Mouse (Mus musculus): ENCODE measurements at regions not wholly inside any gene's neighbourhood (a gene's known extent, or its start where the extent isn't known, plus 50 kb on each side); places are given as distances from the start of the nearest gene placed in this dataset.

GRCm38 (mm10) chr16:65250426-65250825 is 144.8 kb upstream of the Htr1f start:
- H3K27ac ChIP-seq (ENCODE audit: low read length): no peak overlapping the region
- WGBS: 100% methylated on average over 1 of the region's 1 CpGs
- H3K4me3 ChIP-seq (ENCODE audit: low read depth, low read length): no peak overlapping the region
- H3K4me1 ChIP-seq (ENCODE audit: control insufficient read depth, insufficient read depth, low read length): no peaks in the 10 kb centered on the region
- ATAC-seq: no peak
- H3K4me2 ChIP-seq (ENCODE audit: low read length): no peak overlapping the region
- H3K9me3 ChIP-seq (replicated peaks; ENCODE audit: control insufficient read depth, low read length, poor library complexity, severe bottlenecking): 0 out of 2 replicates have a peak, but pooled peaks cover 2% of the 10 kb centered on the region
- H3K36me3 ChIP-seq (ENCODE audit: control insufficient read depth, insufficient read depth, low read length): no peaks in the 10 kb centered on the region
- no peaks in the 10 kb centered on the region for H3K27me3 ChIP-seq (ENCODE audit: control insufficient read depth, insufficient read depth, low read depth, low read length)
- no peak overlapping the region for H3K9ac ChIP-seq (ENCODE audit: low read depth, low read length)

- H3K9me3 ChIP-seq (replicated peaks; ENCODE audit: control insufficient read depth, low read length, poor library complexity, severe bottlenecking): 0 out of 2 replicates have a peak, but pooled peaks cover 2% of the 10 kb centered on the region
- no peak overlapping the region for H3K27ac ChIP-seq (ENCODE audit: low read length)
- no peak overlapping the region for H3K9ac ChIP-seq (ENCODE audit: low read depth, low read length)
- H3K36me3 ChIP-seq (ENCODE audit: control insufficient read depth, insufficient read depth, low read length): no peaks in the 10 kb centered on the region
- WGBS: 85% methylated on average over 3 of the region's 3 CpGs
- no peaks in the 10 kb centered on the region for H3K4me1 ChIP-seq (ENCODE audit: control insufficient read depth, insufficient read depth, low read length)
- H3K4me3 ChIP-seq (ENCODE audit: low read depth, low read length): no peak overlapping the region
- H3K4me2 ChIP-seq (ENCODE audit: low read length): no peak overlapping the region
- no peak for ATAC-seq
- no peaks in the 10 kb centered on the region for H3K27me3 ChIP-seq (ENCODE audit: control insufficient read depth, insufficient read depth, low read depth, low read length)
These were observed 141.8 kb upstream of the Htr1f start for GRCm38 (mm10) chr16:65247475-65247874.

- Histone ChIP-seq H3K4me3 (ENCODE audit: low read depth, low read length) (no peak overlapping the region), H3K4me1 (ENCODE audit: control insufficient read depth, insufficient read depth, low read length) (no peaks in the 10 kb centered on the region), H3K9ac (ENCODE audit: low read depth, low read length) (no peak overlapping the region), H3K27me3 (ENCODE audit: control insufficient read depth, insufficient read depth, low read depth, low read length) (no peaks in the 10 kb centered on the region), H3K27ac (ENCODE audit: low read length) (no peak overlapping the region), H3K9me3 (replicated peaks; ENCODE audit: control insufficient read depth, low read length, poor library complexity, severe bottlenecking) (no peaks in the 10 kb centered on the region; the same call in 1 of the 2 replicates), H3K36me3 (ENCODE audit: control insufficient read depth, insufficient read depth, low read length) (no peaks in the 10 kb centered on the region), H3K4me2 (ENCODE audit: low read length) (no peak overlapping the region)
- WGBS: 91% methylated on average over 2 of the region's 2 CpGs
- no peak for ATAC-seq
These were observed 128.8 kb upstream of the Htr1f start for GRCm38 (mm10) chr16:65234404-65234803.

GRCm38 (mm10) chr16:65233964-65234363 is 128.3 kb upstream of the Htr1f start:
- WGBS: 69% methylated on average over 3 of the region's 3 CpGs
- ATAC-seq: no peak
- no peaks in the 10 kb centered on the region for H3K36me3 ChIP-seq (ENCODE audit: control insufficient read depth, insufficient read depth, low read length)

GRCm38 (mm10) chr16:65219434-65219833 is 113.8 kb upstream of the Htr1f start:
- H3K9ac ChIP-seq (ENCODE audit: low read depth, low read length): no peak overlapping the region
- no peaks in the 10 kb centered on the region for H3K36me3 ChIP-seq (ENCODE audit: control insufficient read depth, insufficient read depth, low read length)
- 88% methylated on average over 3 of the region's 3 CpGs for WGBS
- H3K9me3 ChIP-seq (replicated peaks; ENCODE audit: control insufficient read depth, low read length, poor library complexity, severe bottlenecking): no peaks in the 10 kb centered on the region
- no peak for ATAC-seq
- H3K4me2 ChIP-seq (ENCODE audit: low read length): no peak overlapping the region
- H3K4me3 ChIP-seq (ENCODE audit: low read depth, low read length): no peak overlapping the region
- H3K27ac ChIP-seq (ENCODE audit: low read length): no peak overlapping the region
- no peaks in the 10 kb centered on the region for H3K27me3 ChIP-seq (ENCODE audit: control insufficient read depth, insufficient read depth, low read depth, low read length)
- H3K4me1 ChIP-seq (ENCODE audit: control insufficient read depth, insufficient read depth, low read length): no peaks in the 10 kb centered on the region

More at GRCm38 (mm10) chr16:65233964-65234363, 128.3 kb upstream of the Htr1f start:
- H3K4me2 ChIP-seq (ENCODE audit: low read length): no peak overlapping the region
- no peak overlapping the region for H3K27ac ChIP-seq (ENCODE audit: low read length)
- no peaks in the 10 kb centered on the region; the same call in 1 of the 2 replicates for H3K9me3 ChIP-seq (replicated peaks; ENCODE audit: control insufficient read depth, low read length, poor library complexity, severe bottlenecking)
- no peak overlapping the region for H3K9ac ChIP-seq (ENCODE audit: low read depth, low read length)
- H3K27me3 ChIP-seq (ENCODE audit: control insufficient read depth, insufficient read depth, low read depth, low read length): no peaks in the 10 kb centered on the region
- H3K4me3 ChIP-seq (ENCODE audit: low read depth, low read length): no peak overlapping the region
- no peaks in the 10 kb centered on the region for H3K4me1 ChIP-seq (ENCODE audit: control insufficient read depth, insufficient read depth, low read length)

GRCm38 (mm10) chr16:65212367-65212766 is 106.7 kb upstream of the Htr1f start:
- no peak overlapping the region for H3K9ac ChIP-seq (ENCODE audit: low read depth, low read length)
- no peaks in the 10 kb centered on the region for H3K36me3 ChIP-seq (ENCODE audit: control insufficient read depth, insufficient read depth, low read length)
- H3K4me3 ChIP-seq (ENCODE audit: low read depth, low read length): no peak overlapping the region
- no peak overlapping the region for H3K27ac ChIP-seq (ENCODE audit: low read length)
- no peaks in the 10 kb centered on the region for H3K9me3 ChIP-seq (replicated peaks; ENCODE audit: control insufficient read depth, low read length, poor library complexity, severe bottlenecking)
- WGBS: 95% methylated on average over 1 of the region's 1 CpGs
- no peak overlapping the region for H3K4me2 ChIP-seq (ENCODE audit: low read length)
- H3K4me1 ChIP-seq (ENCODE audit: control insufficient read depth, insufficient read depth, low read length): no peaks in the 10 kb centered on the region
- no peak for ATAC-seq
- no peaks in the 10 kb centered on the region for H3K27me3 ChIP-seq (ENCODE audit: control insufficient read depth, insufficient read depth, low read depth, low read length)

GRCm38 (mm10) chr16:65201329-65201728 is 95.7 kb upstream of the Htr1f start:
- Histone ChIP-seq H3K4me1 (ENCODE audit: control insufficient read depth, insufficient read depth, low read length) (no peaks in the 10 kb centered on the region), H3K4me2 (ENCODE audit: low read length) (no peak overlapping the region), H3K9ac (ENCODE audit: low read depth, low read length) (no peak overlapping the region), H3K9me3 (replicated peaks; ENCODE audit: control insufficient read depth, low read length, poor library complexity, severe bottlenecking) (no peaks in the 10 kb centered on the region), H3K27ac (ENCODE audit: low read length) (no peak overlapping the region), H3K27me3 (ENCODE audit: control insufficient read depth, insufficient read depth, low read depth, low read length) (no peaks in the 10 kb centered on the region), H3K4me3 (ENCODE audit: low read depth, low read length) (no peak overlapping the region), H3K36me3 (ENCODE audit: control insufficient read depth, insufficient read depth, low read length) (no peaks in the 10 kb centered on the region)
- WGBS: 89% methylated on average over 4 of the region's 4 CpGs
- ATAC-seq: no peak

- Histone ChIP-seq H3K4me3 (ENCODE audit: low read depth, low read length) (no peak overlapping the region), H3K9ac (ENCODE audit: low read depth, low read length) (no peak overlapping the region), H3K9me3 (replicated peaks; ENCODE audit: control insufficient read depth, low read length, poor library complexity, severe bottlenecking) (no peaks in the 10 kb centered on the region), H3K27ac (ENCODE audit: low read length) (no peak overlapping the region), H3K4me1 (ENCODE audit: control insufficient read depth, insufficient read depth, low read length) (no peaks in the 10 kb centered on the region), H3K27me3 (ENCODE audit: control insufficient read depth, insufficient read depth, low read depth, low read length) (no peaks in the 10 kb centered on the region), H3K4me2 (ENCODE audit: low read length) (no peak overlapping the region), H3K36me3 (ENCODE audit: control insufficient read depth, insufficient read depth, low read length) (no peaks in the 10 kb centered on the region)
- 89% methylated on average over 3 of the region's 3 CpGs for WGBS
- ATAC-seq: no peak
These were observed 91.7 kb upstream of the Htr1f start for GRCm38 (mm10) chr16:65197203-65197844.

- H3K27ac ChIP-seq (ENCODE audit: low read length): no peak overlapping the region
- no peak overlapping the region for H3K4me2 ChIP-seq (ENCODE audit: low read length)
- H3K4me1 ChIP-seq (ENCODE audit: control insufficient read depth, insufficient read depth, low read length): no peaks in the 10 kb centered on the region
- H3K4me3 ChIP-seq (ENCODE audit: low read depth, low read length): no peak overlapping the region
- WGBS: 73% methylated on average over 4 of the region's 4 CpGs
- H3K9ac ChIP-seq (ENCODE audit: low read depth, low read length): no peak overlapping the region
- ATAC-seq: no peak
- no peaks in the 10 kb centered on the region for H3K27me3 ChIP-seq (ENCODE audit: control insufficient read depth, insufficient read depth, low read depth, low read length)
- no peaks in the 10 kb centered on the region for H3K9me3 ChIP-seq (replicated peaks; ENCODE audit: control insufficient read depth, low read length, poor library complexity, severe bottlenecking)
- no peaks in the 10 kb centered on the region for H3K36me3 ChIP-seq (ENCODE audit: control insufficient read depth, insufficient read depth, low read length)
These were observed 90.1 kb upstream of the Htr1f start for GRCm38 (mm10) chr16:65195761-65196160.
